Mouse (Mus musculus): Measurements from ENCODE around the gene Fnbp1l.

The Fnbp1l gene

DNA sequence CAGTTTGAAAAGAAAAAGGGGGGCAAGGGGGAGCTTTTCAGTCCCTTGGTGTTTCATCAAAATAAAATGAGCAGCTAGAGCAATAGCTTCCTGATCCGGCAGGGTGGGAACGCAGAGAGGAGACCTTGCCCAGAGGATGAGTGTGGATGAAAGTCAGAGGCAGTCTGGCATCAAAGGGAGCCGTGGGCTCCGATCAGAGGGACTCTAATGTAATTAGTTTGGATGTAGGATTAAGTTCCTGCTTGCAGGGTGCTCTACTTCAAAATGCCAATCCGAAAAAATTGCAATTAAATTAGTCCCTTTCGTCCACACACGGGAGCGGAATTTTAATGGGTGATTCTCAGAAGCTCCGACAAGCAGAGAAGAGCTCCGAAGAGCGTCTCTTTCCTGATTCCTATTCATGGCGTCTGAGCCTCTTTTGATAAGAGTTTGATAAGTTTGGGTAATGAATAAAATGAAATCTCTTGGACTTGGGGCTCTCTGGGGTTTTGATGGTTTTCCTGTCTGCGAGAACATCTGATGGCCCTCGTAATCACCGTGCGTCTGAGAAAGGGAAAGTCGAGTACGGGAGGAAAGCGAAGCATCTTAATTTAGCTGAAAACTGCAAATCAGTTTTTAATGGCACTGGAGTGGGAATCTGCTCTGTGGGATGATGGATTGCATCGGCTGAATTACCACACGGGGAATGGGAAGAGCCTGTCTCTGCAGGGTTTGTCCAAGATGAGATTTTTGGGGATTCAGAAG lies 126.5 kb downstream of the Fnbp1l start:
- no peak for DNase-seq (ENCODE audit: low spot score)

DNA sequence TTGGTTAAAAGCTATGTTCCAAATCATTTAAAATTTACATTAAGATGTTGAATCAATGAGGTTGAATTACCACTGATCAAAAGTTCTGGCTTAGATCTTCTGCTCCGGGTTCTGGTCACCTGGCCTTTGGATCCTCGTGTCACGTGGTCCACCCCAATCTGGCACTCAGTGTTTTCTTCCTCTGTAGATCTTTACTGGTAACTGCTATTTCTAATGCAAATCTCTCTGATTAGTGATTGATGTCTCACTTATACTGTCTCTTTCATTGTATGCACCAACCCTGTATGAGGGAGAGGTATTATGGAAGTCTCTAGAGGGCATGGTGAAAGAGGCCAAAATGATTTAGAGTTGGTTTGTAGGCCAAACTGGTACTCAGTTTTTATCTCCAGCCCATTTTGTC lies 127.5 kb downstream of the Fnbp1l start:
- DNase-seq (ENCODE audit: low spot score): no peak

DNA sequence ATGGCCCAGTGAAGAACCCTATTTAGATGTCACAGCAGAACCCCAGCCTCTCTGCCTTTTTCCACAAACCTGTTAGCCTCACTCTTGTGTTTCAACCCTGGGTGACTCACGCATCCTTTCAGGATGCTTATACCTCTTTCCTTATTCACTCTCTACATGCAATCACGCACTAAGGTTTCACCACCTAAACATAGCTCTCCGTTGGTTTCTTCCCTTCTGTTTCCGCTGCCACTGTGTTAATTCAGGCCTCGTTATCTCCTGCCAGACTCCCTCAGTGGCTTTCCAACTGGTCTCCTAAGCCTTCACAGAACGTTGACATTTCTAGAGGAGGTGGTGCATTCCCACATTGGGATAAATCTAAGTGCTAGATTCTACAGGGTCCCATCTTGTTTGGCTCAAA lies 128.9 kb downstream of the Fnbp1l start:
- no peak for DNase-seq (ENCODE audit: low spot score)

All from ovary, adult 18-20 months (tissue).